Mouse (Mus musculus) brain, embryonic 14.5 days (tissue): Measurements from ENCODE around the gene Cramp1l.

Source experiments
- CTCF ChIP-seq: fragments of 200-500 bp; IDR thresholded peaks from 2 replicates; pipeline ENCODE4 v1.5.1; 2012; ENCODE audit warnings: inconsistent platforms, mild to moderate bottlenecking, moderate library complexity, borderline replicate concordance; ENCODE audit not compliant: insufficient read depth, insufficient read length; ENCODE audit errors: extremely low read depth
- POLR2A ChIP-seq: fragments of 200-500 bp; IDR thresholded peaks from 2 replicates; pipeline ENCODE4 v1.6.1; 2012; ENCODE audit warnings: mild to moderate bottlenecking, inconsistent platforms, borderline replicate concordance; ENCODE audit not compliant: poor library complexity, insufficient read depth, insufficient read length, severe bottlenecking; ENCODE audit errors: extremely low read depth

- TF ChIP-seq CTCF (no peak), POLR2A (no peak)
Observed at GRCm38 (mm10) chr17:24950671-24951070, 64.9 kb downstream of the Cramp1l start.
